Comparison of ENCODE assay signal across 23 mouse cellular contexts in genomic region chr6:38320621-38321020, GRCm38 (mm10). TPM values are rescaled to one million over a fixed set of nuclear protein-coding genes. Genes with fewer than 3 reads are reported as not detected.
DNase-seq lines count a peak whose midpoint lies in the region; ATAC-seq and TF ChIP-seq lines count a peak whose summit lies in the region.
"Had no signal": no experiment of that assay in that cellular context is flagged by ENCODE, and none has a peak within 500 bp of the region (broad histone marks: within the 10 kb centered on the region; RNA-seq: fewer than 3 reads in every experiment).

No protein-coding gene starts in this region.

- H3K9ac ChIP-seq in MEL (ENCODE audit: control insufficient read depth, low read depth, low read length, poor library complexity, severe bottlenecking): no peak overlapping the region
- H3K9ac ChIP-seq: embryonic facial prominence, embryonic 15.5 days; hindbrain, embryonic 13.5 days; intestine, embryonic 15.5 days had no signal

- ATAC-seq in granulocyte monocyte progenitor cell, adult 5-6 weeks (replicated peaks; ENCODE audit: poor library complexity, severe bottlenecking): peak; percentile 80
- ATAC-seq: forebrain, embryonic 14.5 days; hindbrain, postnatal 0 days; intestine, embryonic 15.5 days had no signal

- H3K9me3 ChIP-seq in MEL (replicated peaks; ENCODE audit: insufficient read depth, low read length): no peaks in the 10 kb centered on the region; the same call in 1 of the 2 replicates
- H3K9me3 ChIP-seq: embryonic facial prominence, embryonic 15.5 days; forebrain, embryonic 10.5 days; heart, embryonic 10.5 days; hindbrain, embryonic 13.5 days; intestine, embryonic 15.5 days had no signal

- no peak for TF ChIP-seq POLR2A in MEL (IDR thresholded peaks at IDR 0.05; ENCODE audit: control insufficient read depth in 1 of 2, insufficient read depth in 1 of 2, low read depth in 1 of 2, low read length in 2 of 2, poor library complexity in 1 of 2)

- H3K4me3 ChIP-seq in MEL (ENCODE audit: control insufficient read depth in 1 of 2, insufficient read depth in 1 of 2, low read depth in 2 of 2, low read length in 2 of 2): no peak overlapping the region
- H3K4me3 ChIP-seq: embryonic facial prominence, embryonic 15.5 days; erythroblast, embryonic 14.5 days; forebrain, embryonic 10.5 days; heart, embryonic 10.5 days; hindbrain, embryonic 13.5 days; intestine, embryonic 15.5 days had no signal

- peaks cover 2 to 79% of the 10 kb centered on the region in 2 experiments for H3K36me3 ChIP-seq in MEL (ENCODE audit: control insufficient read depth in 1 of 2, insufficient read depth in 2 of 2, low read length in 2 of 2)
- H3K36me3 ChIP-seq: embryonic facial prominence, embryonic 15.5 days; forebrain, embryonic 10.5 days; hindbrain, embryonic 13.5 days; intestine, embryonic 15.5 days had no signal

- DNase-seq in A20 (ENCODE audit: low read depth, low spot score) (peak; percentile 35), MEL (ENCODE audit: low read depth, low spot score) (peak; percentile 84)
- DNase-seq in ovary, postnatal 36 days (ENCODE audit: low spot score): no peak
- no peak for DNase-seq in embryo, embryonic 10 days (ENCODE audit: low spot score)
- DNase-seq in heart, postnatal 36 days: no peak
- DNase-seq: adrenal gland, postnatal 25 days; cerebellum, adult 18-20 months; cerebellum, adult 9-11 months; cerebellum, postnatal 36 days; embryo, embryonic 11 days; gastrocnemius, postnatal 36 days; heart, adult 18-20 months; heart, postnatal 10 days had no signal

- peak; percentile 48 to 67; a peak in 3 of 4 replicates for TF ChIP-seq EP300 in MEL (IDR thresholded peaks at IDR 0.05; ENCODE audit: low read depth in 1 of 2, low read length in 2 of 2)

- intact Hi-C loops in heart, postnatal 36 days (cut with DNase I): no loop called here

- no peak for TF ChIP-seq RAD21 in MEL (IDR thresholded peaks at IDR 0.05; ENCODE audit: low read depth, low read length)

- H3K4me1 ChIP-seq in MEL (ENCODE audit: control insufficient read depth in 1 of 2, insufficient read depth in 2 of 2, low read length in 2 of 2): peaks cover 0 to 2% of the 10 kb centered on the region in 2 experiments; a peak in 1 of 4 replicates
- H3K4me1 ChIP-seq: embryonic facial prominence, embryonic 15.5 days; forebrain, embryonic 10.5 days; heart, embryonic 10.5 days; hindbrain, embryonic 13.5 days; intestine, embryonic 15.5 days had no signal

- H3K27ac ChIP-seq in MEL (ENCODE audit: control insufficient read depth, low read depth, low read length): peak overlapping the region; percentile 29
- H3K27ac ChIP-seq: embryonic facial prominence, embryonic 15.5 days; forebrain, embryonic 10.5 days; heart, embryonic 10.5 days; hindbrain, embryonic 13.5 days; hindbrain, postnatal 0 days; intestine, embryonic 15.5 days had no signal

- H3K79me2 ChIP-seq in MEL (ENCODE audit: control insufficient read depth, insufficient read depth, low read length, poor library complexity): 0 out of 2 replicates have a peak, but pooled peaks cover 2% of the 10 kb centered on the region

- H3K27me3 ChIP-seq in MEL (ENCODE audit: control insufficient read depth in 1 of 2, insufficient read depth in 2 of 2, low read length in 2 of 2): no peaks in the 10 kb centered on the region
- H3K27me3 ChIP-seq: CH12.LX; embryonic facial prominence, embryonic 15.5 days; hindbrain, embryonic 13.5 days; intestine, embryonic 15.5 days had no signal

- TF ChIP-seq CTCF in MEL (IDR thresholded peaks at IDR 0.05 in 2 of 3, conservative IDR thresholded peaks at IDR 0.05 in 1 of 3; ENCODE audit: control insufficient read depth in 1 of 3, insufficient read depth in 1 of 3, low read depth in 2 of 3, low read length in 3 of 3, poor library complexity in 1 of 3, severe bottlenecking in 1 of 3): no peak

TF ChIP-seq in MEL, 35 proteins besides CTCF, POLR2A, EP300 and RAD21:
- TF ChIP-seq E2F4 (IDR thresholded peaks at IDR 0.05; ENCODE audit: borderline replicate concordance, low read depth, low read length) (peak; percentile 73; the same call in 1 of the 2 replicates), ZNF384 (IDR thresholded peaks at IDR 0.05; ENCODE audit: low read depth, low read length) (0 out of 2 replicates have a peak, but pooled peaks have one; percentile 24), USF1 (IDR thresholded peaks at IDR 0.05; ENCODE audit: low read depth, low read length) (no peak), SMC3 (IDR thresholded peaks at IDR 0.05; ENCODE audit: low read depth, low read length) (no peak), MAZ (IDR thresholded peaks at IDR 0.05; ENCODE audit: low read depth, low read length) (peak; percentile 80), KAT2A (conservative IDR thresholded peaks at IDR 0.05; ENCODE audit: low read depth, low read length) (no peak), GATA1 (IDR thresholded peaks at IDR 0.05; ENCODE audit: low read depth, low read length) (peak; percentile 76), UBTF (IDR thresholded peaks at IDR 0.05; ENCODE audit: borderline replicate concordance, insufficient read depth, low read depth, low read length) (no peak), GABPA (IDR thresholded peaks at IDR 0.05; ENCODE audit: low read depth, low read length) (no peak), MXI1 (IDR thresholded peaks at IDR 0.05; ENCODE audit: low read depth, low read length) (no peak), TBP (IDR thresholded peaks at IDR 0.05; ENCODE audit: low read depth, low read length) (no peak)

RNA-seq across cellular contexts. Expression of gene Zc3hav1l, which starts 21.6 kb away (rescaled TPM):
- 1.8 and 2.0 TPM in 2 replicates for total RNA-seq in MEL (2012; rRNA removed)
- 1 to 10 TPM in 1 of 2 experiments, not detected in 1; 5.8 TPM for polyA plus RNA-seq in MEL (2012; ENCODE audit: insufficient read depth in 1 of 2, insufficient read length in 2 of 2, low read depth in 1 of 2, low replicate concordance in 2 of 2, missing spikeins in 1 of 2)
- 19.3 and 23.8 TPM in 2 replicates for total RNA-seq in granulocyte monocyte progenitor cell, adult 5-6 weeks (2014; fragmentation: Nextera tagmentation)
- total RNA-seq in granulocyte monocyte progenitor cell, adult 5-6 weeks (2017): 4.1 and 5.1 TPM in 2 replicates
- 1 to 10 TPM; 1.1 to 1.9 TPM for total RNA-seq in heart, postnatal 36 days (2021)

RNA-seq across cellular contexts. Expression of gene Zc3hav1, which starts 33.8 kb away (rescaled TPM):
- total RNA-seq in MEL (2012; rRNA removed): 66.6 and 88.1 TPM in 2 replicates
- polyA plus RNA-seq in MEL (2012; ENCODE audit: insufficient read depth in 1 of 2, insufficient read length in 2 of 2, low read depth in 1 of 2, low replicate concordance in 2 of 2, missing spikeins in 1 of 2): 10 to 100 TPM; 68.3 to 71.0 TPM
- 46.8 and 48.4 TPM in 2 replicates for total RNA-seq in granulocyte monocyte progenitor cell, adult 5-6 weeks (2014; fragmentation: Nextera tagmentation)
- 47.6 and 53.1 TPM in 2 replicates for total RNA-seq in granulocyte monocyte progenitor cell, adult 5-6 weeks (2017)
- 10 to 100 TPM; 15.3 to 16.2 TPM for total RNA-seq in heart, postnatal 36 days (2021)

Comparison
In these comparisons a context has a peak if more than half of its experiments do, and no peak if none do; other contexts are left out.
1. DNase-seq: peak in A20 (single experiment) and MEL (single experiment); none in ovary, postnatal 36 days (single experiment), embryo, embryonic 10 days (single experiment) and heart, postnatal 36 days (0 of 2).